Mouse (Mus musculus): Measurements from ENCODE around the gene Pde4d.

Pde4d gene

DNA sequence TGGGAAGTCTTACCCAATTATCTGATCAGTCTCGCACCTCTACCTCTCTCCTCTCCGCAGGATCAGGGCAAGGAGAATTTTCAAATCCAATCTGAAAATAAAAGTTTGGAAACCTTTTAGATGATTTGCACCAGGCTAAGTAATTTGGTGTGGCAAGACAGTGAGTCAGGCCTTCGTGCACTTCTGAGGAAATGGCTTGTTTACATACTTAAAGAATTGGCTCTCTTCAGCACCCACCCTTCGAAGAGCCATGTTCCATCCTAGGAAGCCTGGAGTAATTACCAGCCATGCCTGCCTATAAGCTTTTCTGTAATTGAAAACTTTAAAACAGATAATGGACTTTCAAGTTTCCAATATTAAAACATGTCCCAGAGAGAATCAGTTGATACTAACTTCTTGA, 1352.5 kb downstream of the Pde4d start:
- DNase-seq (ENCODE audit: extremely low read depth, low read depth, low spot score): no peak

DNA sequence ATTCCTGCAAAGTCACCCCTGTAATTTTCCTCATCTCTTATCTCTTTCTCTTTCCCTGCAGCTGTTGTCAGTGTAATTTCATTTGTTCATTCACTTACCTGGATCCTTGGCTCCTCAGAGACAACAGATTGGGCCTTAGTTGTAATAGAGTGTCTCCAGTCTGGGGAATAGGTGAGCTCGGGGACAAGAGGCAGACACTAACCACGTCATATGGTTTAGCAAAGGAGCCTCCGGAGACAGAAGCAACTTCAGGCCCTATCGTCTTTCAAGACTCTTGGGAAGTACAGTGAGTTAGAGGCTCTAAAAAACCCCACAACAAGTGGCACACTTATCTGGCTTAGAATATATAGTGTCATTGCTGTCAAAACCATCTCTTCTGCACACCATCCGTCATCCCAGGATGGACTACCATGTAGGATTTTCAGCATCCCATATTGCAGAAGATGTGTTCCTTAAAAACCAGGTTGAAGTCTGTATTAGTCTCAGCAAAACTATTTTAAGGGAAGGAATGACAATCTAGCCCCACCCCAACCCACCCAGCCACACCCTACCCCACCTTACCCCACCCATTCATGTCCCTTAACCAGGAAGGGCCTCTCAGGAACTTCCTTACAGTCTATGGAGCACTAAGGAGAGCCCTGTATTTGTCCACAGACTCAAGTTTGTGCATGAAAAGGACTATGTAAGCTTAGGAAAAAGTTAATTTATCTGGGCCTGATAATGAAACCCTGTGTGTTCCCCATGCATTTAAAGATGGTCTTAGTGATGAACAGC, 1356.6 kb downstream of the Pde4d start:
- no peak for DNase-seq (ENCODE audit: extremely low read depth, low read depth, low spot score)

DNA sequence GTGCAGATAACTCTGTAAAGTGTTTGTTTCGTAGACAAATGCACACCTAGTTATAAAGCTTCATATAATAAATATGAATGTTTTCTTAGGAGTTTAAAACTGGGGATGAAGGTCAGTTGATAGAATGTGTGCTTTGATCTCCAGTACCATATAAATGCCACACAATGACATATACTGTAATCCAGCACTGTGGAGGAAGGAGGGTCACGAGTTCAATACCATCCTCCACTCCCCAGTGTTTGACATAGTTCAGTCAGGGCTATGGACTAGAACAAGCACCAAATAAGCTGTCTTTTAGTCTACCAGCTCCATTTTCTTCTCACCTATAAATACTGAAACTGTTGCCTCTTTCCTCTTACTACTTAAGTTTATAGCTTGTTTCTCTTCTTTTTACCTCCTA, 1357.3 kb downstream of the Pde4d start:
- DNase-seq (ENCODE audit: extremely low read depth, low read depth, low spot score): no peak

DNA sequence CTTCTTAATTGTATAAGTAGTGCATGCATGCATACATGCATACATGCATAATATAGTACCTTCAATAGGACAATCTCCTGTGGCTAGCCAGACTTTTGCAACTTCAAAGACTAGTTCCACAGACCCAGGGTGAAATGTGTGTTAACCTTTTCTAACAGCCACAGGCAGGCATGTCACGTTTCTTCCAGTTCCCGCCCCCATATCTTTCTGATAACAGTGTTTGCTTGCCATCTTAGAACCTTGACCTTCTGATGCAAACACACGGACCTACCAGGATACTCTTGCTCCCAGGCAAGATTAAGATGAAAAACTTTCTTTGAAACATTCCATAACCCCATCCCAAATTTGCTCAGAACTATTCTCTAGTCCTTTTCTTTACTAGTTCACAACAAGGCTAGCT, 1357.7 kb downstream of the Pde4d start:
- no peak for DNase-seq (ENCODE audit: extremely low read depth, low read depth, low spot score)

DNA sequence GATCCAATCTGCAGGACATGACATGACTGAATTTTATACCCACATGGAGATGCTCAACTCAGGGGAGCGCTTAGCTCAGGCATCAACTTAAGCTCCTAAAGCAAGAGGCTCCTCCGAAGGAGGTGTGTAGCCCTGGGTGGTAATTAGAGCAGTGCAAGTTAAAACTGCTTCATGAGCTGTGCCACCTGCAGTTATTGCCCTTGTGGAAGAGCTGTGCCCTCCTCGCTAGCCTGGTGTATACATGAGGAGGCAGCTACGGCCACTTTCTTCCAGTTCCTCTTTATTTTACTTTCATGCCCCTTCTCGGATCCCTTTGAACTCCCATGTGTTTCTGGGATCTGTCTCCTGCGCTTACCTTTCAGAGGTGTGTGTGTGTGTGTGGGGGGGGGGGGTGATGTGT, 1358.3 kb downstream of the Pde4d start:
- no peak for DNase-seq (ENCODE audit: extremely low read depth, low read depth, low spot score)

DNA sequence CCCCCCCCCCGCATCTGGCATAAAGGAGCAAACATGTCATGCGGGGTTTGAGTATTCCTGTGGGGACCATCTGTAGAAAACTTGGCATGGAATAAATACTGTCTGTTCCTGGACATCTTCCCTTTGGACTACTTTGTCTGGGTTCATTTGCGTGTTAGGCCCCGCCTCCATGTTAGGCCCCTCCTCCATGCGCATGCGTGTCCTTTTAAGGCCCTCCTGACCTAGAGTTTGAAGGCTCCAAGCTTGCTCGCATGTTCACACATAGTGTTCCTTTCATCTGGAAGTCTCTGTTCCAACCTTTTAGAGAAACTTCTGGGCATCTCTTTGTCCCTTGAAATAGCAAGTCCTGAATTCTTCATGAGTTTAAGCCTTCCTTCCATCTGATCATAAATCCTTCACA, 1359.2 kb downstream of the Pde4d start:
- DNase-seq (ENCODE audit: extremely low read depth, low read depth, low spot score): no peak

DNA sequence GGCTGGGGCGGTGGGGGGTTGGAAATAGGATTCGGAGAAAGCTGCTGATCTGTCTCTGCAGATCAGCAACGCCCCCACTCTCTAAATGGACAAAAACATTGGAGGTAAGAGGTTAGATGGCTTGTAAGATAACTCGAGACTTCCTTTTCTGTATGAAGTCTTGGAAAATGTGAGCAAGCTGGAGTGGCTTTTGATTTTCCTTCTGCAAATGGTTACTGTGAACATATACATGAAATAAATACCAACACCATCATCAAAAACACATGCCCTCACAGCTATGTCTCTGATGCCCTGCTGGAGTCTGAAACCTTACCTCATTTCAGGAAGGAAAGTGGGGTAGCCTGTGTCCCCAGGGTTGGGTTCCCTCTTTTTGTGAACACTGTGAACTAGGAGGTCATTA, 1359.9 kb downstream of the Pde4d start:
- DNase-seq (ENCODE audit: extremely low read depth, low read depth, low spot score): no peak

DNA sequence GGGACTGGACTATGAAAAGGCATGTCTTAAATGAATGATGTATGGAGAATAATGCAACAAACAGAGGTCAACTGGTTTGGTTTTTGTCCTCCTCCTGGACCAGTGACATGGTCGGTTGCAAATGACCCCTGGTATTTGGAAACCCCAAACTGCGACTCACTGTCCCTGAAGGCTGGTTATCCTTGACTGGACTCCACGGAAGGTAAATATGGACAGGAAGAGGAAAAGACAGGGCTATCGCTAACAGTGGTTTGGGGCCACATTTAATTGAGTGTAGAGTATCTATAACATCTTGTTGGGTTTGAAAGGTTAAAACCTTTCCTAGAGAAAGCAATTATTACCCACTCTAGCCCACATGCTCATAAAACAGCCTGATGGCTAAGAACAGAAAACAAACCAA, 1364.2 kb downstream of the Pde4d start:
- DNase-seq (ENCODE audit: extremely low read depth, low read depth, low spot score): no peak

DNA sequence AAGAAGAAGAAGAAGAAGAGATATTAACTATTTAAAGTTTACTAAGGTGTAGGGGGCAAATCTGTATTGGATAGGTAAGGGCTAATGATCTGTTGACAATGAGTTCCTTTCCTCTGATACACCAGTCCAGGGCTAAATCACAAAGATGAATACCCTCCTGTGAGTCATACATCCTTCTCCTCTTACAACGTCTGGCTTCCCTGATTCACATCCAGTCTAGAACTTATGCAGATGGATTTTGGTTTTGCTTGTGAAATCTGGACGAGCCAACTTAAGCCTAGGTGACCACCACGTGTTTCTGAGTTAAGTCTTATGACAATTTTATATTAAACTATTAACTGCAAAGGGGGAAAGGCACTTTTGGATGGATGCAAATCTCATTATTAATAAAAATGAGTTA, 1369.3 kb downstream of the Pde4d start:
- no peak for DNase-seq (ENCODE audit: extremely low read depth, low read depth, low spot score)

DNA sequence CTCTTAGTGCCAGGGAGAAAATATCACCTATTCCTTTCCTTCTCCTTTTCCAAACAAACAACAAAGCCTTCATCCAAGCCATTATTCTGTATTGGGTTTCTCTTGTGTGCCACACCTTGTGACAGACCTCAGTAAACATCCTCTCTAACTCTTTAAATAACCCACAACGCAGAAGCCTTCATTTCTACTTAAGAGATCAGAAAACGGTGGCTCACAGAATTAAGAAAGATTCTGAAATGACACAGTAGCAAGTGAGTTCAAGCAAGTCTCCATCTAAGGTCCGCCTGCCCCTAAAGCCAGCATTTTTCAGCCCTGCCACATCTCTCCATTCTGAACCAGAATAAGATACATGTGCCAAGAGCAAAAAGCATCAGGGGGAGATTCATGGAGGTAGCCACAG, 1370.4 kb downstream of the Pde4d start:
- no peak for DNase-seq (ENCODE audit: extremely low read depth, low read depth, low spot score)

DNA sequence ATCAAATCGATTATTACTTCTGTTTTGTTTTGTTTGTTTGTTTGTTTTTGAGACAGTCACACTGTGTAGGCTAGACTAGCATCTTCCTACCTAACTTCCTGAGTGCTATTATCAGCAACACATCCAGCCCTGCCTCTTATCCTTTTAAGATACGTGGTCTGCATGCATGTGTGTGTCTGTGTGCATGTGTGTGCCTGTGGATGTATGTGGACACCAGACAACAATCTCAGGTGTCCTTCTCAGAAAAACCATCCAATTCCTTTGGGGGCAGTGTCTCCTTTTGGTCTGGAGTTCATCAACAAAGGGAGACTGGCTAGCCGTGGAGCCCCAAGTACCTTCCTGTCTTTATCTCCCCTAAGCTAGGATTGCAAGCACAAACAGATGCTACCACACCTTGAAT, 1371.1 kb downstream of the Pde4d start:
- no peak for DNase-seq (ENCODE audit: extremely low read depth, low read depth, low spot score)

DNA sequence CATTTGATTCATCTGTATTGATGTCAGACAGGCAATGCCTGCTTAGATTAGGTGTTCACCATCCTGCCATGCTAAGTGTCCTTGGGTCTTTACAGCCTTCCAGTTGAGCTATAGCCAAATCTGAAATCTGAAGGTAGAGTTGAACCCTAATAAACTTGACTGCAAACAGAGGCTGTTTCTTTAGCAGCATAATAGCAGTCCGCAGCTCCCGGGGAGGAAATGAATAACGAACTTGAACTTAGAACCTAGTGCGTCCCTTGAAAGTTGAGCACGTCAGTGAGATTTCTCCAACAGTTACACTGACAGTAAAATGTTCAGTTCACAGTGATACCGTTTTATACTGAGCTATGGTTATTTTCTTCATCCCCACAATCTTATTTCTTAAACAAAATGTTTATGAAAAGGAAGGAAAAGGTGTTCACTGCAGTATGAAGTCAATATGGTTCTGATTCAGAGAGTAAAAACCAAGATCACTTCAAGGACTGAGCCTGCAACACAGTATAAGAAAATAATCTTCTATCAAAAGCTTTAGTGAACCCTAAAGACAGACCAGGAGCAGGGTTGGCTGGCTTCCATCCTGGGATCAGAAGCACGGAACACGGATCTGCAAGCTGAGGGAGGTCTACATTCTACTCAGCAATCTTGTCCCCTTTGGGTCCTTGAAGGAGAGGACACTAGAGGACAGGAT, 1372.1 kb downstream of the Pde4d start:
- no peak for DNase-seq (ENCODE audit: extremely low read depth, low read depth, low spot score)

DNA sequence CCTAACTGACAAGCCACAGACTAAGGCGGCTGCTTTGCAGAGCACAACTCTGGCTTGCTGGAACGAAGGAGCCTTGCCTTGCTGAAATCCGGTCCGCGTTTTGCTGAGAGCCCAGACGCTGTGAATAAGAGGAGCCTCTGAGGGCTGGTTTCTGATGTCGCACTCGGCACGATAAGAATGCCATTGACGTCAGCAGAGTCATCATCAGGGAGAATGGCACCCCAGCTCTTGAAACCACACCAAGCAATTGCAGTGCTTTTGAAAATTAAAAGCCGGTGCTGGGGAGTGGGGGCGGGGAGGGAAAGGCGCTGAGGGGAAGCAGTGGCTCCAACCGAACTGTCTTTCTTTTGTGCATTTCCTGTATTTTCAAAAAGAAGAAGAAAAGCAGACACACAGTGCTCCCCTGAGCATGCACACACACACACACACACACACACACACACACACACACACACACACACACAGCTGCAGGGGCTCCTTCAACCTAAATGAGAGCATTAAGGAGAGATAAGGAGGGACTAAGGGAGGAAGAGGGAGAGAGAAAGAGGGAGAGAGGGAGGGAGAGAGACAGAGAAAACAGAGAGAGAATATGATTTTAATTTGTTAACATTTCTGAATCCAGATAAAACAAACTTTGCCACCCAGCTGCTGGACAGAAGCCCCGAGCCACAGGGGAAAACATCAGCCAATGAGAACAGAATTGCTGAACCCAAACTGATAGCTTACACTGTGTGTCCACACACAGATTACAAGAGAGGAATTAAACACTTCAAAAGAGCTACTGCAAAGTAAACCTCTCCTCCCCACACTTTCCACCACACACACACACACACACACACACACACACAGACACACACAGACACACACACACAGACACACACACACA, 1372.9 kb downstream of the Pde4d start:
- DNase-seq (ENCODE audit: extremely low read depth, low read depth, low spot score): no peak

DNA sequence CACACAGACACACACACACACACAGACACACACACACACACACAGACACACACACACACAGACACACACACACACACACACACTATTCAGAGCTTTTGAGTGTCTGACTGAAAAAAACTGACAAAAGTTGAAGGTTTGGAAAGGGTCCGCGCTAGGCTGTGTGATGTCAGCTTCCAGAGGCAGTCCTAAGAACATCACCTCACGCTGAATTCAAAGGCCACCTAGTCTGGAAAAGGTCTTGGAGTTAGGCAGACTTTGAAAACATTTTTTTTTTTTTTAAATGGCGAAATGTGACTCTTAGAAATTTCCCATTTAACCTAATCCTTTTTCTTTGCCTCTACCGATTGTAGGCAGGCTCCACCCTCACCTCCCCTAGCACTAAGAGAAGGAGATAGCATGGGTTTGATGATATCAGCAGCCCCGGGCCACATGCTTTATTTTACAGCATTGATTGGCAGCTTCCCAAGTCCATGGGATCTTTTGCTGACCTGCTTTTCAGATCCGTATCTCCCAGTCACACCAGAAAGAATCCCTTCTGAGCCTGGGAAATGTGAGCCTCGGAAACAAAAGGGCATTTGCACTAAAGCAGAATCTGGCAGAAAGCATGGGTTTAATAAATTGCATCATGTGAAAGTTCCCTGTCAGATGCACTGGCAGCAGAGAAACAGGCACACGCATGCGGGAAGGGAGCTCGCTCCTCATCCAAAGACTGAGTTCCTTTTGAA, 1373.7 kb downstream of the Pde4d start:
- no peak for DNase-seq (ENCODE audit: extremely low read depth, low read depth, low spot score)

DNA sequence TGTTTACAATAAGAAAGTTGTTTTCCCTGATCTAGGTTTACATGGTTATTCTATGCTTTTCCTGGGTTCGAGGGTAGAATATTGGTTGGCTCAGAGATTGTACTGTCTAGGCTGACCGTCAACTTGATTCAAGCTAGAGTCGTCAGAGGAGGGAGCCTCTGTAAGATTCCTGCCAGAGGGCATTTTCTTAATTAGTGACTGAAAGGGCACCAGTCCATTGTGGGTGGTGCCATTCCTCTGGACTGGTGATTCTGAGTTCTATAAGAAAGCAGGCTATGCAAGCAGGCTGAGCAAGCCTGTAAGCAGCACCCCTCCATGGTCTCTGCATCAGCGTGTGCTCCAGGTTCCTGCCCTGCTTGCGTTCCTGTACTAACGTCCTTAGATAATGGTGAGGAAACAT, 1376.1 kb downstream of the Pde4d start:
- DNase-seq (ENCODE audit: extremely low read depth, low read depth, low spot score): no peak

DNA sequence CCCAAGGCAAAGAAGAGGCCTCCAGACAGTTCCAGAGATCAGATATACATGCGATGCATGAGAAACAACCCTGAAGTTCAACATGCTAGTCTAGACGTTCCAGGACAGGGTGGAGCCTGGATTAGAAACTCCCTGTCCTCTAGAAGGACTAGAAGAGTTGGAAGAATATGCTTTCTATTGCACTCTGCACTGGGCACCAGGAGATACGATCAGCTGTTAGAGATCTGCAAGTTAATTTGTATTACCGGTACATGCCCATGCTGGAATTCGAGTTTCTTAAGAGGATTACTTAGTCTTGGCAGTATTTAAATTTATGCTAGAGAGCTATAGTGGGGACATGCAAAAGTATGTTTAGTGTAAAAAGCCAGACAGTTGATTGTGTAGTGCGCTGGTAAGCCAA, 1377.6 kb downstream of the Pde4d start:
- peak; percentile 82 for DNase-seq (ENCODE audit: extremely low read depth, low read depth, low spot score)

DNA sequence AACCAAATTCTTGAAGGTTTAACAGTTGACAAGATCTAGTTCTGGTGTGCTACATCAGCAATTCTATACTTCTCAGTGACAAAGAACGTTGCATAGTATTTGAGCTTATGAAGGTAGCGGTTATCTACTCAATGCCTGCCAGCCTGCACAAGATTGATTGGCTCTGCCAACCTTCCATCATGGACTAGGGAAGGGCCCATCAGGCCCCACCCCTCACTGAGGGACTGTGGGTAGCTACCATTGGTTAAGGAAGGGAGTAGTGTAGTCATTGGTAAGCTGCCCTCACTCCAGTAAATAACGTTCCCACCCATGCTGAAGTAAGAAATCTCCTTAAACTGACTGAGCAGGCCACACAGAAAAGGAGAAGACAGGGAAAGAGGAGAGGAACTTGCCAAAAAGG, 1378.2 kb downstream of the Pde4d start:
- no peak for DNase-seq (ENCODE audit: extremely low read depth, low read depth, low spot score)

DNA sequence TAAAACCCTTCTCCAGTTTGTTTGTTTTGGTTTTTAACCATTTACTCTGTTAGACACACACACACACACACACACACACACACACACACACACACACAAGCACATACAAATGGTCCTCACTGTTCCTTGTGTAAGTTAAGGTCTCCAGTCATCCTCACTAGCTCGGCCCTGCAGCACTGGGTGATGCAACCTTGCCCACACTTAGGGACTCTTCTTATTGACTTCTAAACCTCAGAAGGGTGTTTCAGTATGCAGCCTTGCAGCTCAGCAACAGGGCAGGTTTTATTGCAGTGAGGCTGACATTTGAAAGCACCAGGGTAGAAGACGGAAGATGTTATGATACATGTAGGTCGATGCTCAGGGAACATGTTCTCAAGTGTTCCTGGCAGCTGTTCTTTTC, 1379.7 kb downstream of the Pde4d start:
- DNase-seq (ENCODE audit: extremely low read depth, low read depth, low spot score): no peak

DNA sequence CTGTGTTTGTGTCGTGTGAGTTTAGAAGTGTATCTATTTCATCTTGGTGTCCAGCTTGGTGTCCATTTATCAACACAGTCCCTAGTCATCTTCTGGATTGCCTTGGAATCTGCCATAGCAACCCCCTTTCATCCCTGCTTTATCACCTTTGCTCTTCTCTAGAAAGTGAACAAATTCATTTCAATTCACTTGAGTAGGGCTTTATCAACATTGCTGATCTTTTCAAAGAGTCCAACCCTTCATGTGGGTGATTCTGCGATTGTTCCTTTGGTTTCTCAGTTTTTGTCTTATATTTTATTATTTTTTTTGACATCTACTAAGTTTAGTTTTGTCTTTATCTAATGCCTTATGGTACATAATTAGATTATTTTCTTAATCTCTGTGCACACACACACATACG, 1385.2 kb downstream of the Pde4d start:
- no peak for DNase-seq (ENCODE audit: extremely low read depth, low read depth, low spot score)

DNA sequence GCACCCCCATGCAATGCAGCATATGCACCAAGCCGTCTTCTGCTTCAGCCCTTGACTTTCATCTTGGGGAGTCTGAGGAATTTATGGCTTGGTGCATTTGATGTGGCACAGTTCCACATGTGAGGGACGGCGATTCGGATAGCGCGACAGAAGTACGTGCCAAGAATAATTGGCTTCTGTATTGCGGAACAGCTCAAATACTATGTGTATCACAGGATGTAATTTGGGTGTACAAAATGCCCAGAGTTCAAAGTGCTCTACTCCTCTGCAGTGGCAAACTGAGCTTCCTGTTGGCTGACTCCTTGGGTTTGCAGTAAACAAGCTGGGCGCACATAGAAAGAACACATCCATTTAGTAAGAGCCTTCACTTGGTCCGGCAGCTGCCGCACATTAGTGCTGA, 1387.7 kb downstream of the Pde4d start:
- no peak for DNase-seq (ENCODE audit: extremely low read depth, low read depth, low spot score)

DNA sequence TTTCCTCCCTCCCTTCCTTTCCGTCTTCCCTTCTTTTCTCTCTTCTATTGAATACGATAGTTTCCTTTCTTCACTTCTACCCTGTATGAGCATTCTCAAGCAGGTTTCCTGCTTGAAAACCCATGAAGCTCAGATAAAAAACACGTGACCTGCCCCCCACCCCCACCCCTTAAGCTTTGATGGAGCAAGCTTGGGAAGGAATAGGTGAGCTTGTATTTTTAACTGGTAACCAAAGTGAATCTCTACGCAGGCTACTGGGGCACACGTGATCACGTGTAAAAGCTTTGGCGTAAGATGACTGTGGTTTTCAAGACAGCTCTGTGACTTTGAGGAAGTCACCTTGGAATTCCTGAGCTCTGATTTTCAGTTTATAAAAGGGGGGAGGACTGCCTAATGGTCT, 1388.2 kb downstream of the Pde4d start:
- no peak for DNase-seq (ENCODE audit: extremely low read depth, low read depth, low spot score)
